Mouse (Mus musculus): Measurements from ENCODE around the gene Apol9b. TPM values are rescaled to one million over a fixed set of nuclear protein-coding genes. Genes with fewer than 3 reads are reported as not detected.
"Not testable (repeated sequence)": the region's sequence is repeated elsewhere in the genome, so short reads cannot be mapped to it uniquely, and the experiment has no call there.

The Apol9b gene
- total RNA-seq (2014; fragmentation: Nextera tagmentation), result not detected in 2 replicates
- total RNA-seq (2017), result not detected in 2 replicates

DNA sequence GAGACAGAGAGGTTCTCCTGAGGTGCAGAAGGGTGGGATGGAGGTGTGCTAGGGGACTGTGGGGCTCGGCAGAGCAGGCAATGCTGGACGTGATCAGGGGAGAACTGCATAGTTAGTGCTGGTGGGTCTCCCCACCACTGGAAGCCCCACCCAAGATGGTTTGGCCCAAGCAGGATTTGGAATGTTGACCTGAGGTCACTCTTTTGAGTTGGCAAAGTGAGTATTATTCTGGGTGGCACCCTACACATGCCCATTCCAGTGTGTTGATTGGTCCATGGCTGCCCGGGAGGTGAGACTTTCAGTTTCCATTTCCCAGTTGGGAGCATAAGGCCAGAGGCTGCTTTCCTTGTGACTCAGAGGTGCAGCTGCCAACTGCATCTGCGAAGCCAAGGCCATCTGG is at the start of gene Apol9b:
TSS of gene Apol9b (plus strand) at position 301 of the 400 bp plus-strand sequence.
- ATAC-seq (replicated peaks; ENCODE audit: poor library complexity, severe bottlenecking), result not testable (repeated sequence)

DNA sequence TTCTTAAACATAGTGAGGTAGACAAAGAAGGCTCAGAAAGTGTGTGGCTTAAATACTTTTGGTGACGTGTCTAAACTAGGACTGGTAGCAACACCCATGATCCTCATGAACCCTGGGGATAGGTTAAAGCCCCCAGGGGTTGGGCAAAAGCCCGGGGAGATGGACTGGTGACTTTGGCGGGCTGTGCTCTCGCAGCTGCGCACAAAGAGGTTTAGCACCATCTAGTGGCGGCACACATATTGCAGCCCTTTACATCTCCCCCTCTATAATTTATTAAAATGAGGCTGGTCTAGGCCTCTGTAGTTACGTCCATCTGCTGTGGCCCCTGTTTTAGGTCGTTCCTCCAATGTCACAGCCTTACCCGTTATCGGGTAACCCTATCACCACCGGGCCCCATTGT is 44.9 kb upstream of the Apol9b start:
- not testable (repeated sequence) for ATAC-seq (replicated peaks; ENCODE audit: poor library complexity, severe bottlenecking)

DNA sequence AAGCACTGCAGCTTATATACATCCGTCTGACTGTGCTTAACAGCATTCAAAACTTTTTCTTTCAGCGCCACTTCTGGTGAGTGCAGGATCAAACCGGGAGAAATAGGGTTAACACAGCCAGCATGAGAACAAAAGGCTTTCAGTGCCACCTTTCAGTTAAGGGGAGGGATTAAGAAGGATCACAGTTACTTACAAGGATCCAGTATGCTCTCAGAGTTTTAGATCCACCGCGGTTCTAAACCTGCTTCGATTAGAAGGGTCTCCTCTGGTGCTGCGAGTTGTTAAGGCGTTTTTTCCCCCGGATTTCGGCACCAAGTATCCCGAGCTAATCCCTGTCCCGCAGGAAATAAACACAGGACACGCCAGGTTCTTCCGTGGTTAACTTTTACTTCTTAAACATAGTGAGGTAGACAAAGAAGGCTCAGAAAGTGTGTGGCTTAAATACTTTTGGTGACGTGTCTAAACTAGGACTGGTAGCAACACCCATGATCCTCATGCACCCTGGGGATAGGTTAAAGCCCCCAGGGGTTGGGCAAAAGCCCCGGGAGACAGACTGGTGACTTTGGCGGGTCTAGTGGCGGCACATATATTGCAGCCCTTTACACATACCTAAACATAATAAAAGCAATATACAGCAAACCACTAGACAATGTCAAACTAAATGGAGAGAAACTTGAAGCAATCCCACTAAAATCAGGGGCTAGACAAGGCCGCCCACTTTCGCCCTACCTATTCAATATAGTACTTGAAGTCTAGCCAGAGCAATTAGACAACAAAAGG is 37.1 kb upstream of the Apol9b start:
- not testable (repeated sequence) for ATAC-seq (replicated peaks; ENCODE audit: poor library complexity, severe bottlenecking)

- not testable (repeated sequence) for ATAC-seq (replicated peaks; ENCODE audit: poor library complexity, severe bottlenecking)
Observed at GRCm38 (mm10) chr15:77694687-77695295, 34.0 kb upstream of the Apol9b start.

DNA sequence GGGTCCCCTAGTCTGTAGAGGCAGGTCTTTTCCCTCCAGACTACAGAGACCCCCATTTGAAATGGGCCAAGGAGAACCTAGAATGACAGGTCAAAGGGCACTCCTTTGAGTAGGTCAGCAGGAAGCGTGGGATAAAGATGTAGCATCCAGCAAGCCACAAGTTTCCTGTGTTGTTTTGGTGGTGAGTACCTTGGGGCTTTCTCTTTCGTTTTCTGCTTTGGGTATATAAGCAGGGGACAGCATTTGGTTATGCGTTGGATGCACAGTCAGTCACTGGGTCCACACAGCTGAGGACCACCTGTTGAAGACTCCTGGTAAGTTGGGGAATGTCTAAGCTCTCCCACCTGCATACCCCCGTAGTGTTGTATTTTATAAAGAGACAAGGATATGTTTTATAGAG is 30.2 kb upstream of the Apol9b start, which contains the start of gene Apol7e:
TSS of gene Apol7e (plus strand) at position 202 of the 400 bp plus-strand sequence.
- not testable (repeated sequence) for ATAC-seq (replicated peaks; ENCODE audit: poor library complexity, severe bottlenecking)

DNA sequence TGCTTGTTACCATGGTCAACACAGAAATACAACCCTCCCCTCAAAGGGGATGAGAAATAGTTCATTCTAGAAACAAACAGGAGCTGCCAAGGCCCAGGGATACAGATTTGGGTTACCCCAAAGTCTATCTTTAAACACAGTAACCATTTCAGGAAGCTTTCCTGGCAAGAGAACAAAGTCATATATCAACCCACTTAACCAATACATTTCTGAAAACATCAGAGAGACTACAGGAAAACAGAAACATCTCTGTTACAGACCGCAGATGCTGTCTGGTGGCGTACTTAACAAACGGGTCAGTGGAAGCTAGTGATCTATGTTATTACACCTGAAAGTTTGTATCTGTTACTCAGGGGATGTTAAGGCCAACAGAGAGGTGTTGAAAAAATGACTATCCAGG is 23.5 kb upstream of the Apol9b start:
- ATAC-seq (replicated peaks; ENCODE audit: poor library complexity, severe bottlenecking), result not testable (repeated sequence)

- ATAC-seq (replicated peaks; ENCODE audit: poor library complexity, severe bottlenecking), result not testable (repeated sequence)
Observed at GRCm38 (mm10) chr15:77708936-77709335, 19.9 kb upstream of the Apol9b start.

DNA sequence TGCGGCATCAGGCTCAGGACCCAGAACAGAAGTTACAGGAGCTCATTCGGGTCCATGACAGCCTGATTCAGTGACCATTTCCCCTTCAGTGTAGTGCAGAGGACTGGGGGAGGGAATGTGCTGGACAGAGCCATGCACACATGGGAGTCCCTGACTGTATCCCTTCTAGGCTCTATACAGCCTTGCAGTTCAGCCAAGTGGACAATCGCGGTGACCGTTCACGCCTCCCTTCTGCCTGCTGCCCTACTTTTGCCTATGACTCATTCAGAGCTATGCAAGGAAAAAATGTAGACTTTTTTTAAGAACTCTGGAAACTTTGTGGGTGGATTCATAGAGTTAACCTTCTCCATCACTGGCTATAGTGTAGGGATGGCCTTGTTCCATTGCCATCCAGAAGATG is 10.6 kb upstream of the Apol9b start:
- ATAC-seq (replicated peaks; ENCODE audit: poor library complexity, severe bottlenecking), result not testable (repeated sequence)

DNA sequence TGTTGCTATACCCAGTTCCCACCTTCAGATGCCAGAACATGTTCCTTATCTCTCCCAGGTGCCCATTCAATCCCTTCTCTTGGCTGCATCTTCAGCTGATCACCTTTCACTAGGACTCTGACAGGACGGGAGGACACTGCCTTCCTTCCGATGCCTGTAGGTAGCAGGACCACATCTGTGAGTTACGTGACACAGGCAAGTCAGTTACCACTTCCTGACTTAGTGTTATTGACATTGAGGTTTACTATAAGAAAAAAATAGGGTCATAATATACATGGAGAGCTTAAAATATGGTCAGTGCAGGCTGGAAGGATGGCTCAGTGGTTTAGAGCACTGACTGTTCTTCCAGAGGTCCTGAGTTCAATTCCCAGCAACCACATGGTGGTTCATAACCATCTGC is 7.3 kb upstream of the Apol9b start:
- ATAC-seq (replicated peaks; ENCODE audit: poor library complexity, severe bottlenecking), result not testable (repeated sequence)

DNA sequence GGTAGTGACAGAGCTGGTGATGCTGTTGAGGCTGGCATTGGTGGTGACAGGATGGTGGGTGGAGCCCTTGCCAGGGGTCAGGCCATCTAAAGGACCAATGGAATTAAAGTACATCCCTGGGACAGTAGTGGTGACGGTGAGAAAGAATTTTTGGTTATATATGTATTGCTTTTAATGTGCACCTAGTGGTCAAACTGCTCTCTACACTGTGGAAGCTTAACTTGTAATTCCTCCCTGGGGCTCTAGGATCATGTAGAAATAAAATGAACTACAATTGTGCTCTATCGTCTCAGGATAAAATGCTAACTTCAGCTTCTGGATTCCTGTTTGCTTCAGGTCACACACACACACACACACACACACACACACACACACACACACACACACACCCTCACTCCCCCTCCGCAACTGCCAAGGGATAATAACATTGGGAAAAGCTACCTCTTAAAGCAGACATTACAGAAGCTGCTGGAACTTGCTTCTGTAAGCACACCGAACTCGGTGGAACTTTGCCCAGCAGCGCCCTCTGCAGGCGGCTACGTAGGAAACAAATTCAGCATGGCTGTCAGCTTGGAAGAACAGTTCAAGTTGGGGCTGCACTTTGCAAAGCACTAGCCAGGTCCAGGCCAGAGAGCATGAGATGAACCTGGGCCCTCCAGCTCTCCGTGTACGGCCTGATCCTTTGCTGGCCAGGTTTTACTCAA is 4.5 kb upstream of the Apol9b start:
- ATAC-seq (replicated peaks; ENCODE audit: poor library complexity, severe bottlenecking), result peak; percentile 39

DNA sequence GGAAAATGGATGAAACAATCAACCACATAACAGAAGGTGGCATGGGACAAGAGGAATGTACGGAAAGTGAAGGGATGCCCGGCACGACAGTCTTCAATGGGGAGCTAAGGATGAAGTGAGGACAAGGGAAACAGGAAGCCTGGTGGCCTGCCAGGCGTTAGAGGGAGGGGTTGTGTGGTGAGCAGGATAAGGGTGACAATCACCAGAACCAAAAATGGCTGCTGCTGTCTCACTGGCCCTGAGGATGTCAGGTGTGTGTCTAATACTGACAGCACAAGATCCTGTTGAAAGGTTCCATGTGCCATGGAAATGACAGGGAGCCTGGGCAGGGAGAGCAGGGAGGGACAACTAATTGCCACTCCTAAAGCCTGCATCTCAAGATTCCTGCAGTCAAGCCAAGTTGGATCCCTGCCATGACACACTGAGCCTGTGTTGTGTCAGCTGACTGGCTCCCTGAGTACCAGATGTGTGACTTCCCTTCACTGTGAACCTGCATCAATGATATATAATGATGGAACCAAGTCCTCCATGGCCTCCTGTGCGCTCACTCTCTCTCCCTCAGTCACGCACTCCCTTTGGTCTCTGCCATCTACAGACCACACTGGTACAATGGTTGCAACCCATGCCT is 3.3 kb upstream of the Apol9b start:
- not testable (repeated sequence) for ATAC-seq (replicated peaks; ENCODE audit: poor library complexity, severe bottlenecking)

DNA sequence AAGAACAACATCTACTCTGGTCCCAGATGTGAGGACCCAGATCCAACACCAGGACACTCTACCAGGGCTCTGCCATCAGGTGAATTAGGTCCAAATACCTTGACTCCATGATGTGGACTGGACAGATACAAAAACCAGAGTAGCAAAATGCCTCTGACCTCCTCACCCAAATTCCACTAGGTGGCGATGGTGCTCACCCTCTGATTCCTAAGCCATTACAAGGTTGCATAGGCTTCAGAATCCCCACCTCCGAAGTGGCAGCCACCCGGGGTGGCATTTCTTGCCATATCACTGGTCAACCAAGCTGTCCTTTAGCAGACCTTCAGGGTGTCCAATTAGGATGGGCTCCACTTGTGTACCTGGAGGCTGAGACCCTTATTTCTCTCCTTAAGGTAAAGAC is 1.7 kb upstream of the Apol9b start:
- peak; percentile 47 for ATAC-seq (replicated peaks; ENCODE audit: poor library complexity, severe bottlenecking)

GRCm38 (mm10) chr15:77727745-77728144 is 1.1 kb upstream of the Apol9b start:
- not testable (repeated sequence) for ATAC-seq (replicated peaks; ENCODE audit: poor library complexity, severe bottlenecking)

DNA sequence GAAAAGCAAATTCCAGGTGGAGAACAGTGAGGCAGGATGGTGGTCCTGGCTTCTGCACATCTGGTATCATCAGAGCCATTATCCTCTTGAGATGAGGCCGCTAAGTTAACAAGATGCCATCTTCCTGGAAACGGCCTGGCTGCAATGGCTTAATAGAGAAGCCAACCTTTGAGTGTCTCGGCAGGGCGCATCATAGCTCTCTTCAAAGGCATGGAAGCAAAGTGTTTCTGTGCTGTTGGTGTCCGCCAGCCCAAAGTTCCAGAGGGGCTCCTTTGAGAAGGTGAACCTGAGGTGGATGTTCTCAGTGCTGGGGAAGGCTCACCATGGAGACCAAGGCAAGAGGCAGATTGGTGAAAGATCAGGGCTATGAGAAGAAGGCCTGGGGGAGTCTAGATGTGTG is 2.8 kb downstream of the Apol9b start:
- no peak for ATAC-seq (replicated peaks; ENCODE audit: poor library complexity, severe bottlenecking)

DNA sequence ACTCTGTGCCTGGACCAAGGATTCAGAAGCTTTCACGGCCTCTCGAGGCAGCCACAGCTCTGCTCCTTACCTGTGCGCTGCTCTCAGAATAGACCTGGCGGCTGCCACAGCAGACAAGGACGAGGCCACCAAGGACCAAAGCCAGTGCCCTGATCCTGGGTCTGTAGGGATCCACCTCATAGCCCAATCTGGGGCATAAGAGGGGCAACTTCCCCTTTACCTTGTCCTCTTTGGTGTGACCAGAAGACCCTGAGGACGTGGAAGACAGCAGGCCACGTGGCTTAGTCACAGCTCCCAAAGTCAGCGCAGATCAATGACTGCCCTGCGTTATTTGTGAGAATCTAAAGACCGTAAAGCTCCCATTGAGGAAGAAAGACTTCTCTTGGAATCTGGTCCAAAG is 4.0 kb downstream of the Apol9b start:
- ATAC-seq (replicated peaks; ENCODE audit: poor library complexity, severe bottlenecking), result not testable (repeated sequence)

DNA sequence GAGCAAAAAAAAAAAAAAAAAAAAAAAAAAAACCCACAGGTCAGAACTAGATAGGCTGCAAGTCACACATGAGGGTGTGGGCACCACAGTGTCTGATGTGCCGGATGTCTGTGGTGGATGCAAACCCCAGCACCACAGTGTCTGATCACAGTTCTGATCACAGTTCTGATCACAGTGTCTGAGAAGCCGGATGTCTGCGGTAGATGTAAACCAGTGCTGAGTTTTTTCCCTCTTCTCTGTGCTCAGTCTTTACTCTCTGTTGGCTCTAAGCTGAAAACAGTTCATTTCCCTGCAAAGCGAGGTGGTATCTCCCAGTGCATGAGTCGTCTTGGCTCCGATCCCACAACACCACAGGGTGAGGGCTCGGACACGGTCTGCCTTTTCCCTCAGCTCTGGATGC is 4.5 kb downstream of the Apol9b start:
- peak; percentile 35 for ATAC-seq (replicated peaks; ENCODE audit: poor library complexity, severe bottlenecking)

DNA sequence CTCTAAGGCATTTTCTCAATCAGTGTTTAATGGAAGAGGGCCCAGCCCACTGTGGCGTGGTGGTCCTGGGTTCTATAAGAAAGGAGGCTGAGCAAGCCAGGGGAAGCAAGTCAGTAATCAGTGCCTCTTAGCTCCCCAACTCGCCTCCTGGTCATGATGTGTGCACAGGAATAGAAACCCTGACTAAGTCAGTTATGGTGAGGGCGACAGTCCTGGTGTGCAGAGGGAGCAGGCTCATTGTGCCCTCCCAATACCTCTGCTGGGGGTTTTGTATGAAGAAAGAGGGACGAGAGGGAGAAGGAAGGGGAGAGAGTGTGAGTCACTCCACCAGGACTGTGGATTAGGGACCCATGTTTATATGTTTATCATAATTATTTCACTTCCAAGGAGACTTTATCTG is 5.1 kb downstream of the Apol9b start:
- ATAC-seq (replicated peaks; ENCODE audit: poor library complexity, severe bottlenecking), result not testable (repeated sequence)

DNA sequence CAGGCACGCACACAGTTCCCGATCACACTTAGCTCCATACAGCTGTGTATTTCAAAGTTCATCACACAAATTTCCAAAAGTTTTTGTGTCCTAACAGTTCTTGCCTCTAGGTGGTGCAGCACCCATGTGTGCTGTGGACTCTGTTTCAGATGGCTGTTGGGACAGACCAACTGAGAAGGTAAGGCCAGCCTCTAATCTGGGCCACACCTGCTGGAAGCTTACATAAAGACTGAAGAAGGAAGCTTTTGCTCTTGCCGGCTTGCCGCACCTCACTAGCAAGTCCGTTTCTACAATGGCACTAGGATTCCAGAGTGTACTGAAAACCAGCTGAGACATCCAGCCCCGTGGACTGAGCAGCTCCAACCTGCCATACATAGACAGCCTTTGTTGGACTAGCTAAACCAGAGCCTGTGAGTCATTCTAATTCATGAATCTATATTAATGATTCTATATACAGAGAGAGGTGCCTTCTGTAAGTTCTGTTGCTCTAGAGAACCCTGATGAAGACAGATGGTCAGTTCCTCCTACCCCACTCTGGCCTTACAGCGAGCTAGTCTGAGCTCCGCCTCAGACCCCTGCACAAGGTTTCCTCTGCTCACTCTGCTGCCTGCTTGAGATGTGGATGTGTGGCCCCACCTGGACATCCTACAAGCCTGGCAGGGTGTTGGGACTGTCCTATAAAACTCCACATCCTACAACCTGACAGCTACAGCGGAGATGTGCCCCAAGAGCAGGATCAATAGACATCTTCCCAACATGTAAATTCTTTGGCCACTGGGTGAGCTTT is 11.9 kb downstream of the Apol9b start:
- no peak for ATAC-seq (replicated peaks; ENCODE audit: poor library complexity, severe bottlenecking)

DNA sequence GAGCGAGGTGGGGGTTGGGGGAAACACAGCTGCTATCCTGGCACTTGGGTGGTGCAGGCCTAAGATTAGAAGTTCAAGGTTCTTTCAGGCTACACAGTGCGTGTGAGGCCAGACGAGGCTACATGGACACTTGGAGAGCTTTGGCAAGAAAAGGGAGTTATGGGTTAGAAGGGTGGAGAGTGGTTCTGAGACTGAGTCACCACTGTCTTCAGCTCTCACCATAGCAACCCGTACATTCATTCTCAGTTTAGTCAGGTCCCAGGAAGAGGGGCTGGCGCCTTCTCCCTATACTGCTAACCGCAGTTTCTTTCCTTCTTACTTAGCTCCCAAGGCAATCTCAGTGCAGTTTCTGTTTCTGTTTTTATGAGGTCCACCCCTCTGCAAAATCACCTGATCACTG is 12.7 kb downstream of the Apol9b start:
- ATAC-seq (replicated peaks; ENCODE audit: poor library complexity, severe bottlenecking), result not testable (repeated sequence)

- no peak for ATAC-seq (replicated peaks; ENCODE audit: poor library complexity, severe bottlenecking)
Observed at GRCm38 (mm10) chr15:77744632-77745031, 15.8 kb downstream of the Apol9b start.

Data from granulocyte monocyte progenitor cell, adult 5-6 weeks (primary cell).